Mouse (Mus musculus) forebrain, embryonic 13.5 days (tissue): Measurements from ENCODE around the gene Ahnak. TPM values are rescaled to one million over a fixed set of nuclear protein-coding genes. Genes with fewer than 3 reads are reported as not detected.
"Not testable (repeated sequence)": the region's sequence is repeated elsewhere in the genome, so short reads cannot be mapped to it uniquely, and the experiment has no call there.

Source experiments
- ATAC-seq: fragments of 200-750 bp; cut with Nextera tagmentation; 2 replicates; pipeline ENCODE4 v1.8.0; 2017
- H3K27ac ChIP-seq: fragments of 300-500 bp; sonication (generic); 2 replicates; pipeline ENCODE4 v1.5.1; 2015; ENCODE audit warnings: inconsistent platforms, mild to moderate bottlenecking, moderate library complexity
- H3K27me3 ChIP-seq: fragments of 300-500 bp; sonication (generic); 2 replicates; pipeline ENCODE4 v1.6.1; 2015; ENCODE audit warnings: mild to moderate bottlenecking, inconsistent platforms
- H3K36me3 ChIP-seq: fragments of 300-500 bp; sonication (generic); 2 replicates; pipeline ENCODE4 v1.6.1; 2015; ENCODE audit warnings: mild to moderate bottlenecking, inconsistent platforms; ENCODE audit not compliant: poor library complexity, severe bottlenecking
- H3K4me1 ChIP-seq: fragments of 300-500 bp; sonication (generic); 2 replicates; pipeline ENCODE4 v1.6.1; 2015; ENCODE audit warnings: inconsistent platforms
- H3K4me2 ChIP-seq: fragments of 300-500 bp; sonication (generic); 2 replicates; pipeline ENCODE4 v1.6.1; 2015; ENCODE audit warnings: inconsistent platforms, mild to moderate bottlenecking, moderate library complexity
- H3K4me3 ChIP-seq: fragments of 300-500 bp; sonication (generic); 2 replicates; pipeline ENCODE4 v1.5.1; 2015; ENCODE audit warnings: mild to moderate bottlenecking, inconsistent platforms
- H3K9ac ChIP-seq: fragments of 300-500 bp; sonication (generic); 2 replicates; pipeline ENCODE4 v1.6.1; 2015; ENCODE audit warnings: mild to moderate bottlenecking, inconsistent platforms
- H3K9me3 ChIP-seq: fragments of 300-500 bp; sonication (generic); replicated peaks from 2 replicates; pipeline ENCODE4 v1.6.1; 2016; ENCODE audit warnings: inconsistent platforms
- WGBS: fragments of 180-500 bp; shearing (Covaris S2); methylation state at CpG from one replicate; pipeline ENCODE4 v1.1.7; 2015; 5-methylcytosine and 5-hydroxymethylcytosine counted together
- polyA plus RNA-seq: library from polyadenylated mRNA; unstranded; fragments of >200 nt; fragmentation: Nextera tagmentation; extraction: Ambion mirVana; gene quantifications from 2 replicates; pipeline ENCODE4 v1.2.1, GENCODE M21; 2015

Gene Ahnak
- polyA plus RNA-seq, 1 experiment from 2014 or later, result 2.8 TPM

DNA sequence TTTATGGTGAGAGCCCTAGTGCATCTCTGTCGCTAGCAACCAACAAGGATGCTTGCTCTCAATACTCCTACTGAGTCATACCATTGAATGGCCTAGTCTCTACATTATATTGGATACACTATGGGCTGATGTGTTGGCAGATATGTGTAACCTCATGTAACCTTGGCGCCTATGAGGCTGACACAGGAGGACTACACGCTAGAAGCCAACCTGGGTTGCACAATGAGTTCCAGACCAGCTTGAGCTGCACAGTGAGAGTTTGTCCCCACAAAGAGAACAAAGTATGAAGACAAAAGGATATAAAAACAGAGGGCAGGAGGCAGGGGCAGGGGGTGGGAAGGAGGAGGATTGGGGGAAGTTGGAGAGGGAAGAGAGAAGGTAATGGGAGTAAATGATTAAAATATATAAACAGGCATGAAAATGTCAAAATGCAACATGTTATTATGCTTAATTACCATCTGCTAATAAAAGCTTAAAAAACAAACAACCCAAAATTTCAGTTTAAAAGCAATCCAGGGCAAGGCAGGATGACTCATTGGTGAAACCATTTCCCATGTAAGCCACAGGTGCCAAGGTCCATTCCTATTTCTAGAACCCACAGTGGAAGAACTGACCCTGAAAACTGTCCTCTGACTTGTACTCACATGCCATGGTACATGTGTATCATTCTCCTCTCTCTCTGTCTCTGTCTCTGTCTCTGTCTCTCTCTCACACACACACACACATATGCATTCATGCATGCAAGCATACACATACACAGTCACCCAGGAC, 130.8 kb downstream of the Ahnak start:
- Histone ChIP-seq H3K9ac (no peak overlapping the region), H3K4me1 (peaks cover 5% of the 10 kb centered on the region; the same call in 1 of the 2 replicates), H3K9me3 (no peaks in the 10 kb centered on the region), H3K4me3 (no peak overlapping the region), H3K27ac (no peak overlapping the region), H3K36me3 (peaks cover 16% of the 10 kb centered on the region), H3K4me2 (no peak overlapping the region), H3K27me3 (no peaks in the 10 kb centered on the region)
- ATAC-seq, result no peak
- 87% methylated on average over 3 of the region's 3 CpGs for WGBS

GRCm38 (mm10) chr19:9122390-9122789, 133.3 kb downstream of the Ahnak start:
- peaks cover 5% of the 10 kb centered on the region; the same call in 1 of the 2 replicates for H3K36me3 ChIP-seq
- 97% methylated on average over 1 of the region's 1 CpGs for WGBS
- H3K9me3 ChIP-seq, result no peaks in the 10 kb centered on the region
- H3K4me3 ChIP-seq, result no peak overlapping the region
- ATAC-seq, result no peak
- no peak overlapping the region for H3K27ac ChIP-seq
- no peak overlapping the region for H3K9ac ChIP-seq
- no peaks in the 10 kb centered on the region for H3K27me3 ChIP-seq
- no peak overlapping the region for H3K4me2 ChIP-seq
- H3K4me1 ChIP-seq, result no peaks in the 10 kb centered on the region; the same call in 1 of the 2 replicates

DNA sequence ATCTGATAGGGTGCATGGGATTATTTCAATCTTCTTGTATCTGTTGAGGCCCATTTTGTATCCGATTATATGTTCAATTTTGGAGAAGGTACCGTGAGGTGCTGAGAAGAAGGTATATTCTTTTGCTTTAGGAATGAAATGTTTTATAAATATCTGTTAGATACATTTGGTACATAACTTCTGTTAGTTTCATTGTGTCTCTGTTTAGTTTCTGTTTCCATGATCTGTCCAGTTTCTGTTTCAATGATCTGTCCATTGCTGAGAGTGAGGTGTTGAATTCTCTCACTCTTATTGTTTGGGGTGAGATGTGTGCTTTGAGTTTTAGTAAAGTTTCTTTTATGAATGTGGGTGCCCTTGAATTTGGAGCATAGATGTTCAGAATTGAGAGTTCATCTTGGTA, 134.9 kb downstream of the Ahnak start:
- H3K36me3 ChIP-seq, result peaks cover 12% of the 10 kb centered on the region
- H3K4me2 ChIP-seq, H3K27ac ChIP-seq, H3K4me1 ChIP-seq, ATAC-seq, H3K4me3 ChIP-seq, H3K27me3 ChIP-seq, H3K9me3 ChIP-seq, H3K9ac ChIP-seq: not testable (repeated sequence)
- 95% methylated on average over 2 of the region's 2 CpGs for WGBS

Other genes with a start within 250 kb of the Ahnak start
- gene 1700092M07Rik, start 248.6 kb upstream of the Ahnak start, polyA plus RNA-seq, result 1.9 and 3.7 TPM in 2 replicates
- 117 and 118 TPM in 2 replicates for gene Stx5a, start 247.9 kb upstream of the Ahnak start, polyA plus RNA-seq
- gene Nxf1, start 232.2 kb upstream of the Ahnak start, polyA plus RNA-seq, result 194 and 211 TPM in 2 replicates
- gene Tmem223, start 218.3 kb upstream of the Ahnak start, polyA plus RNA-seq, result 260 and 261 TPM in 2 replicates
- gene Tmem179b, start 214.8 kb upstream of the Ahnak start, polyA plus RNA-seq, result 35.9 and 36.5 TPM in 2 replicates
- 30.1 and 33.0 TPM in 2 replicates for gene Taf6l, start 202.9 kb upstream of the Ahnak start, polyA plus RNA-seq
- 174 and 190 TPM in 2 replicates for gene Polr2g, start 190.7 kb upstream of the Ahnak start, polyA plus RNA-seq
- 7.9 and 8.5 TPM in 2 replicates for gene Zbtb3, start 186.7 kb upstream of the Ahnak start, polyA plus RNA-seq
- gene Ttc9c, start 170.0 kb upstream of the Ahnak start, polyA plus RNA-seq, result 86.1 and 89.1 TPM in 2 replicates
- gene Hnrnpul2, start 169.3 kb upstream of the Ahnak start, polyA plus RNA-seq, result 6.4 and 6.8 TPM in 2 replicates
- not detected in 2 replicates for gene AC129217.1, start 159.5 kb upstream of the Ahnak start, polyA plus RNA-seq
- 66.9 and 72.1 TPM in 2 replicates for gene Bscl2, start 151.8 kb upstream of the Ahnak start, polyA plus RNA-seq
- 198 and 204 TPM in 2 replicates for gene Gng3, start 150.1 kb upstream of the Ahnak start, polyA plus RNA-seq
- gene Lrrn4cl, start 138.5 kb upstream of the Ahnak start, polyA plus RNA-seq, result 0.28 and 0.39 TPM in 2 replicates
- 188 and 194 TPM in 2 replicates for gene Ubxn1, start 117.8 kb upstream of the Ahnak start, polyA plus RNA-seq
- 61.8 and 64.6 TPM in 2 replicates for gene Uqcc3, start 108.4 kb upstream of the Ahnak start, polyA plus RNA-seq
- 73.6 and 85.7 TPM in 2 replicates for gene Lbhd1, start 105.6 kb upstream of the Ahnak start, polyA plus RNA-seq
- not detected in 2 replicates for gene Gm49403, start 105.4 kb upstream of the Ahnak start, polyA plus RNA-seq
- 92.5 and 97.7 TPM in 2 replicates for gene 1810009A15Rik, start 100.4 kb upstream of the Ahnak start, polyA plus RNA-seq
- not detected in 2 replicates for gene Gm49416, start 100.4 kb upstream of the Ahnak start, polyA plus RNA-seq
- 37.9 and 44.5 TPM in 2 replicates for gene Ints5, start 96.3 kb upstream of the Ahnak start, polyA plus RNA-seq
- 83.6 and 91.5 TPM in 2 replicates for gene Ganab, start 91.2 kb upstream of the Ahnak start, polyA plus RNA-seq
- gene B3gat3, start 68.9 kb upstream of the Ahnak start, polyA plus RNA-seq, result 66.4 and 69.5 TPM in 2 replicates
- gene Rom1, start 59.9 kb upstream of the Ahnak start, polyA plus RNA-seq, result 1.2 and 1.3 TPM in 2 replicates
- gene Eml3, start 59.7 kb upstream of the Ahnak start, polyA plus RNA-seq, result 8.9 and 9.6 TPM in 2 replicates
- 178 and 180 TPM in 2 replicates for gene Mta2, start 47.4 kb upstream of the Ahnak start, polyA plus RNA-seq
- gene Tut1, start 35.4 kb upstream of the Ahnak start, polyA plus RNA-seq, result 35.3 and 36.7 TPM in 2 replicates
- gene Eef1g, start 22.2 kb upstream of the Ahnak start, polyA plus RNA-seq, result 369 and 373 TPM in 2 replicates
- not detected in 2 replicates for gene Scgb1a1, start 98.7 kb downstream of the Ahnak start, polyA plus RNA-seq
- 28.7 and 29.4 TPM in 2 replicates for gene Asrgl1, start 146.4 kb downstream of the Ahnak start, polyA plus RNA-seq